Mouse (Mus musculus): ENCODE results near the gene Dlgap4. TPM values are rescaled to one million over a fixed set of nuclear protein-coding genes. Genes with fewer than 3 reads are reported as not detected.

The Dlgap4 gene
- polyA plus RNA-seq, 1 experiment from 2014 or later = 68.5 TPM

- H3K27ac ChIP-seq (ENCODE audit: low read length) = no peak overlapping the region
- H3K9me3 ChIP-seq (ENCODE audit: low read length) = no peaks in the 10 kb centered on the region
- no peaks in the 10 kb centered on the region for H3K27me3 ChIP-seq (ENCODE audit: insufficient read depth, low read length)
- H3K9ac ChIP-seq (replicated peaks; ENCODE audit: low read length) = no peak overlapping the region
- H3K4me2 ChIP-seq (replicated peaks; ENCODE audit: low read depth, low read length) = no peak overlapping the region
- H3K4me1 ChIP-seq (ENCODE audit: insufficient read depth, low read length) = no peaks in the 10 kb centered on the region
- ATAC-seq (ENCODE audit: low FRiP score, low TSS enrichment) = no peak
- 14% methylated on average over 5 of the region's 5 CpGs for WGBS
- no peaks in the 10 kb centered on the region for H3K36me3 ChIP-seq (ENCODE audit: insufficient read depth, low read length)
- H3K4me3 ChIP-seq (ENCODE audit: low read length) = no peak overlapping the region
These were observed 50.9 kb downstream of the Dlgap4 start for GRCm38 (mm10) chr2:156664407-156664806.

GRCm38 (mm10) chr2:156664993-156665518 lies 51.6 kb downstream of the Dlgap4 start:
- H3K27me3 ChIP-seq (ENCODE audit: insufficient read depth, low read length) = no peaks in the 10 kb centered on the region
- no peaks in the 10 kb centered on the region for H3K36me3 ChIP-seq (ENCODE audit: insufficient read depth, low read length)
- H3K27ac ChIP-seq (ENCODE audit: low read length) = no peak overlapping the region
- H3K4me2 ChIP-seq (replicated peaks; ENCODE audit: low read depth, low read length) = no peak overlapping the region
- no peak for ATAC-seq (ENCODE audit: low FRiP score, low TSS enrichment)
- H3K9ac ChIP-seq (replicated peaks; ENCODE audit: low read length) = no peak overlapping the region
- 80% methylated on average over 8 of the region's 8 CpGs for WGBS
- no peak overlapping the region for H3K4me3 ChIP-seq (ENCODE audit: low read length)
- H3K9me3 ChIP-seq (ENCODE audit: low read length) = no peaks in the 10 kb centered on the region
- no peaks in the 10 kb centered on the region for H3K4me1 ChIP-seq (ENCODE audit: insufficient read depth, low read length)

GRCm38 (mm10) chr2:156665620-156666196 lies 52.2 kb downstream of the Dlgap4 start:
- ATAC-seq (ENCODE audit: low FRiP score, low TSS enrichment) = no peak
- WGBS = 81% methylated on average over 13 of the region's 13 CpGs

GRCm38 (mm10) chr2:156666231-156666630 lies 52.7 kb downstream of the Dlgap4 start:
- no peak overlapping the region for H3K9ac ChIP-seq (replicated peaks; ENCODE audit: low read length)
- 54% methylated on average over 12 of the region's 12 CpGs for WGBS
- no peak overlapping the region for H3K27ac ChIP-seq (ENCODE audit: low read length)
- no peaks in the 10 kb centered on the region for H3K4me1 ChIP-seq (ENCODE audit: insufficient read depth, low read length)
- ATAC-seq (ENCODE audit: low FRiP score, low TSS enrichment) = no peak
- H3K9me3 ChIP-seq (ENCODE audit: low read length) = no peaks in the 10 kb centered on the region
- no peaks in the 10 kb centered on the region for H3K27me3 ChIP-seq (ENCODE audit: insufficient read depth, low read length)
- H3K4me2 ChIP-seq (replicated peaks; ENCODE audit: low read depth, low read length) = no peak overlapping the region
- H3K4me3 ChIP-seq (ENCODE audit: low read length) = no peak overlapping the region
- no peaks in the 10 kb centered on the region for H3K36me3 ChIP-seq (ENCODE audit: insufficient read depth, low read length)

More at GRCm38 (mm10) chr2:156665620-156666196, 52.2 kb downstream of the Dlgap4 start:
- Histone ChIP-seq H3K9me3 (ENCODE audit: low read length) (no peaks in the 10 kb centered on the region), H3K4me3 (ENCODE audit: low read length) (no peak overlapping the region), H3K36me3 (ENCODE audit: insufficient read depth, low read length) (no peaks in the 10 kb centered on the region), H3K4me2 (replicated peaks; ENCODE audit: low read depth, low read length) (no peak overlapping the region), H3K27ac (ENCODE audit: low read length) (no peak overlapping the region), H3K4me1 (ENCODE audit: insufficient read depth, low read length) (no peaks in the 10 kb centered on the region), H3K27me3 (ENCODE audit: insufficient read depth, low read length) (no peaks in the 10 kb centered on the region), H3K9ac (replicated peaks; ENCODE audit: low read length) (no peak overlapping the region)

- ATAC-seq (ENCODE audit: low FRiP score, low TSS enrichment) = no peak
- WGBS = 77% methylated on average over 5 of the region's 5 CpGs
- H3K4me1 ChIP-seq (ENCODE audit: insufficient read depth, low read length) = no peaks in the 10 kb centered on the region
These were observed 53.8 kb downstream of the Dlgap4 start for GRCm38 (mm10) chr2:156667290-156667689.

GRCm38 (mm10) chr2:156668625-156669024 lies 55.1 kb downstream of the Dlgap4 start:
- ATAC-seq (ENCODE audit: low FRiP score, low TSS enrichment) = no peak
- WGBS = 90% methylated on average over 6 of the region's 6 CpGs
- no peaks in the 10 kb centered on the region for H3K27me3 ChIP-seq (ENCODE audit: insufficient read depth, low read length)
- H3K36me3 ChIP-seq (ENCODE audit: insufficient read depth, low read length) = no peaks in the 10 kb centered on the region
- H3K9me3 ChIP-seq (ENCODE audit: low read length) = no peaks in the 10 kb centered on the region
- H3K4me2 ChIP-seq (replicated peaks; ENCODE audit: low read depth, low read length) = no peak overlapping the region
- no peak overlapping the region for H3K9ac ChIP-seq (replicated peaks; ENCODE audit: low read length)
- H3K4me3 ChIP-seq (ENCODE audit: low read length) = no peak overlapping the region
- no peak overlapping the region for H3K27ac ChIP-seq (ENCODE audit: low read length)
- H3K4me1 ChIP-seq (ENCODE audit: insufficient read depth, low read length) = no peaks in the 10 kb centered on the region

More at GRCm38 (mm10) chr2:156667290-156667689, 53.8 kb downstream of the Dlgap4 start:
- no peaks in the 10 kb centered on the region for H3K27me3 ChIP-seq (ENCODE audit: insufficient read depth, low read length)
- H3K36me3 ChIP-seq (ENCODE audit: insufficient read depth, low read length) = no peaks in the 10 kb centered on the region
- no peak overlapping the region for H3K9ac ChIP-seq (replicated peaks; ENCODE audit: low read length)
- no peak overlapping the region for H3K4me2 ChIP-seq (replicated peaks; ENCODE audit: low read depth, low read length)
- no peak overlapping the region for H3K27ac ChIP-seq (ENCODE audit: low read length)
- H3K9me3 ChIP-seq (ENCODE audit: low read length) = no peaks in the 10 kb centered on the region
- H3K4me3 ChIP-seq (ENCODE audit: low read length) = no peak overlapping the region

GRCm38 (mm10) chr2:156673307-156673706 lies 59.8 kb downstream of the Dlgap4 start:
- Histone ChIP-seq H3K9me3 (ENCODE audit: low read length) (no peaks in the 10 kb centered on the region), H3K4me3 (ENCODE audit: low read length) (no peak overlapping the region), H3K4me1 (ENCODE audit: insufficient read depth, low read length) (no peaks in the 10 kb centered on the region), H3K36me3 (ENCODE audit: insufficient read depth, low read length) (no peaks in the 10 kb centered on the region), H3K27me3 (ENCODE audit: insufficient read depth, low read length) (0 out of 2 replicates have a peak, but pooled peaks cover 2% of the 10 kb centered on the region), H3K4me2 (replicated peaks; ENCODE audit: low read depth, low read length) (no peak overlapping the region), H3K27ac (ENCODE audit: low read length) (no peak overlapping the region), H3K9ac (replicated peaks; ENCODE audit: low read length) (no peak overlapping the region)
- ATAC-seq (ENCODE audit: low FRiP score, low TSS enrichment) = no peak
- WGBS = 79% methylated on average over 10 of the region's 10 CpGs

- no peak overlapping the region for H3K9ac ChIP-seq (replicated peaks; ENCODE audit: low read length)
- 83% methylated on average over 8 of the region's 8 CpGs for WGBS
- H3K4me1 ChIP-seq (ENCODE audit: insufficient read depth, low read length) = no peaks in the 10 kb centered on the region
- no peaks in the 10 kb centered on the region for H3K9me3 ChIP-seq (ENCODE audit: low read length)
- no peak for ATAC-seq (ENCODE audit: low FRiP score, low TSS enrichment)
- no peak overlapping the region for H3K4me3 ChIP-seq (ENCODE audit: low read length)
- 0 out of 2 replicates have a peak, but pooled peaks cover 2% of the 10 kb centered on the region for H3K27me3 ChIP-seq (ENCODE audit: insufficient read depth, low read length)
- H3K27ac ChIP-seq (ENCODE audit: low read length) = no peak overlapping the region
- no peak overlapping the region for H3K4me2 ChIP-seq (replicated peaks; ENCODE audit: low read depth, low read length)
- H3K36me3 ChIP-seq (ENCODE audit: insufficient read depth, low read length) = no peaks in the 10 kb centered on the region
These were observed 60.6 kb downstream of the Dlgap4 start for GRCm38 (mm10) chr2:156673881-156674669.

- no peak overlapping the region for H3K4me2 ChIP-seq (replicated peaks; ENCODE audit: low read depth, low read length)
- WGBS = 1% methylated on average over 6 of the region's 6 CpGs
- 0 out of 2 replicates have a peak, but pooled peaks cover 2% of the 10 kb centered on the region for H3K27me3 ChIP-seq (ENCODE audit: insufficient read depth, low read length)
- no peak overlapping the region for H3K4me3 ChIP-seq (ENCODE audit: low read length)
- no peaks in the 10 kb centered on the region for H3K36me3 ChIP-seq (ENCODE audit: insufficient read depth, low read length)
- peaks cover 7% of the 10 kb centered on the region; the same call in 1 of the 2 replicates for H3K4me1 ChIP-seq (ENCODE audit: insufficient read depth, low read length)
- H3K27ac ChIP-seq (ENCODE audit: low read length) = no peak overlapping the region
- no peak for ATAC-seq (ENCODE audit: low FRiP score, low TSS enrichment)
- H3K9ac ChIP-seq (replicated peaks; ENCODE audit: low read length) = no peak overlapping the region
- no peaks in the 10 kb centered on the region for H3K9me3 ChIP-seq (ENCODE audit: low read length)
These were observed 63.4 kb downstream of the Dlgap4 start for GRCm38 (mm10) chr2:156676885-156677284.

GRCm38 (mm10) chr2:156678112-156678511 lies 64.6 kb downstream of the Dlgap4 start:
- H3K4me2 ChIP-seq (replicated peaks; ENCODE audit: low read depth, low read length) = no peak overlapping the region
- no peaks in the 10 kb centered on the region for H3K9me3 ChIP-seq (ENCODE audit: low read length)
- H3K36me3 ChIP-seq (ENCODE audit: insufficient read depth, low read length) = no peaks in the 10 kb centered on the region
- H3K27ac ChIP-seq (ENCODE audit: low read length) = no peak overlapping the region
- H3K27me3 ChIP-seq (ENCODE audit: insufficient read depth, low read length) = 0 out of 2 replicates have a peak, but pooled peaks cover 2% of the 10 kb centered on the region
- no peak overlapping the region for H3K4me3 ChIP-seq (ENCODE audit: low read length)
- peaks cover 7% of the 10 kb centered on the region; the same call in 1 of the 2 replicates for H3K4me1 ChIP-seq (ENCODE audit: insufficient read depth, low read length)
- WGBS = 75% methylated on average over 4 of the region's 4 CpGs
- H3K9ac ChIP-seq (replicated peaks; ENCODE audit: low read length) = no peak overlapping the region
- ATAC-seq (ENCODE audit: low FRiP score, low TSS enrichment) = no peak
